Mouse (Mus musculus): Measurements from ENCODE around the gene Smok2a.
"Not testable (repeated sequence)": the region's sequence is repeated elsewhere in the genome, so short reads cannot be mapped to it uniquely, and the experiment has no call there.

GRCm38 (mm10) chr17:13221921-13222320 is 933 bp downstream of the Smok2a start:
- TF ChIP-seq CTCF, EP300 (IDR thresholded peaks at IDR 0.05; ENCODE audit: low read depth): not testable (repeated sequence)
